Mouse (Mus musculus): ENCODE data around the gene Bid.

GRCm38 (mm10) chr6:120894524-120894923, 22.1 kb downstream of the Bid start:
- TF ChIP-seq POLR2A (IDR thresholded peaks at IDR 0.05; ENCODE audit: borderline replicate concordance, low read depth, low read length) = no peak
- no peak for TF ChIP-seq CTCF (IDR thresholded peaks at IDR 0.05; ENCODE audit: low read depth, low read length)

Data from bone marrow macrophage, adult 2 months (primary cell).